ENCODE assay signal across 8 mouse cellular contexts in the genomic region with DNA sequence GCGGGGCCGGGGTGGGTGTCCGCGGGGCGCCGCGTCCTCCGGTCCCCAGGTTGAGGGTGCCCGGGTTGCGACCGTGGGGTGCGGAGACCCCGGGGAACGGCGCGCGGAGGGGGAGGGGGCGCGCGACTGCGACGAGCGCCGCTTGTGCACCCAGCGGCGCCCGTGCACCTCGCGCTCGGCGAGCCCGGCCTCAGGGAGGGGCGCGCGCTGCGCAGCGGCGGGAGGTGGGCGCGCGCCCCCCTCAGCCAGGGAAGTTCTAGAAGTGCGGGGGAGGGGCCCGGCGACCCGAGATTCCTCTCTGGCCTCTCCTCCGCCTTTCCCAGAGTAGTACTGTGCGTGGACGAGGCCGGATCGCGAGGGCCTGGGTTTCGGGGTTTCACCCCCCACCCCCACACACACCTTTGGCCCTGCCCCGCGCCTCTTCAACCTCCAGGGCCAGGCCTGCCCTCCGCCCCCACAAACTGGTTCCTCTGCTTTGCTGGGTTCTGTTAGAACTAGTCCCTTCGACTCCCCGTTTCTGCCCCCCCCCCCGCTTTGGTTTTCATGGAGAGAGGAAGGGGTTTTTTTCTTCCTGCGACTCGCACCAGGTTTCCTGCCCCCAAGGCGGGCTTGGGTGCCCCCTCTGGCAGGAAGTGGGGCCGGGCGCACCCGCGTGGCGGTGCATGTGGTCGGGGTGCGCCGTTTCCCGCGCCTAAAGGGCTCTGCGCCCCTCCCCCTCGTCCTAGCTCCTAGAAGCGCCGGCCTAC. TPM values are rescaled to one million over a fixed set of nuclear protein-coding genes. Genes with fewer than 3 reads are reported as not detected.
DNase-seq lines count a peak whose midpoint lies in the region; ATAC-seq and TF ChIP-seq lines count a peak whose summit lies in the region.

No protein-coding gene starts in this region.

- no peak for TF ChIP-seq POLR2A in cortical plate, adult 2 months (IDR thresholded peaks at IDR 0.05; ENCODE audit: extremely low read depth, insufficient read depth, low read length)

- H3K9me3 ChIP-seq in hindbrain, embryonic 11.5 days (ENCODE audit: control insufficient read depth, low read length), result no peaks in the 10 kb centered on the region
- H3K9me3 ChIP-seq in liver, embryonic 15.5 days (replicated peaks), result no peaks in the 10 kb centered on the region

- TF ChIP-seq CTCF in cortical plate, adult 2 months (IDR thresholded peaks at IDR 0.05; ENCODE audit: extremely low read depth, insufficient read depth, low read length), result no peak

- H3K4me2 ChIP-seq in hindbrain, embryonic 11.5 days (replicated peaks; ENCODE audit: low read depth, low read length), result peak overlapping the region; percentile 92
- peak overlapping the region; percentile 97 for H3K4me2 ChIP-seq in liver, embryonic 15.5 days

- H3K4me3 ChIP-seq in cortical plate, adult 2 months (ENCODE audit: insufficient read depth, low read length), result peak overlapping the region; percentile 85
- H3K4me3 ChIP-seq in hindbrain, embryonic 11.5 days (ENCODE audit: low read depth, low read length), result peak overlapping the region; percentile 85
- peak overlapping the region; percentile 81 for H3K4me3 ChIP-seq in liver, embryonic 15.5 days (replicated peaks)

- no peak overlapping the region; the same call in 1 of the 2 replicates for H3K27ac ChIP-seq in cortical plate, adult 2 months (ENCODE audit: insufficient read depth, low read length)
- peak overlapping the region; percentile 97 for H3K27ac ChIP-seq in hindbrain, embryonic 11.5 days (ENCODE audit: low read depth, low read length)
- H3K27ac ChIP-seq in liver, embryonic 15.5 days (replicated peaks), result peak overlapping the region; percentile 92

- WGBS in hindbrain, embryonic 11.5 days, result 1% methylated on average over 49 of the region's 75 CpGs
- under 1% methylated on average over 63 of the region's 75 CpGs for WGBS in liver, embryonic 15.5 days (ENCODE audit: insufficient replicate concordance)

- H3K36me3 ChIP-seq in hindbrain, embryonic 11.5 days (ENCODE audit: control insufficient read depth, insufficient read depth, low read length), result no peaks in the 10 kb centered on the region
- H3K36me3 ChIP-seq in liver, embryonic 15.5 days (replicated peaks), result peaks cover 25% of the 10 kb centered on the region

- no peaks in the 10 kb centered on the region for H3K27me3 ChIP-seq in hindbrain, embryonic 11.5 days (ENCODE audit: control insufficient read depth, insufficient read depth, low read length)
- peaks cover 6% of the 10 kb centered on the region; the same call in 1 of the 2 replicates for H3K27me3 ChIP-seq in liver, embryonic 15.5 days

- peak overlapping the region; percentile 93 for H3K9ac ChIP-seq in hindbrain, embryonic 11.5 days (ENCODE audit: low read depth, low read length)
- peak overlapping the region; percentile 86 for H3K9ac ChIP-seq in liver, embryonic 15.5 days

- H3K4me1 ChIP-seq in cortical plate, adult 2 months (ENCODE audit: control insufficient read depth, insufficient read depth, low read length), result no peaks in the 10 kb centered on the region
- H3K4me1 ChIP-seq in hindbrain, embryonic 11.5 days (replicated peaks; ENCODE audit: control insufficient read depth, insufficient read depth, low read length), result peaks cover 17% of the 10 kb centered on the region
- peaks cover 95% of the 10 kb centered on the region for H3K4me1 ChIP-seq in liver, embryonic 15.5 days (replicated peaks)

- ATAC-seq in hindbrain, embryonic 11.5 days (ENCODE audit: low FRiP score), result peak; percentile 38; the same call in 1 of the 2 replicates
- 0 out of 2 replicates have a peak, but pooled peaks have one; percentile 7 for ATAC-seq in liver, embryonic 15.5 days (ENCODE audit: insufficient read depth)

- peak; percentile 49 to 66 for DNase-seq in cerebellum, adult 18-20 months
- no peak for DNase-seq in cerebellum, adult 11 months
- peak; percentile 88 for DNase-seq in A20 (ENCODE audit: low read depth, low spot score)
- peak; percentile 83 for DNase-seq in hindbrain, embryonic 11.5 days (ENCODE audit: low spot score)
- peak; percentile 76 for DNase-seq in neural tube, embryonic 10.5 days (ENCODE audit: extremely low spot score, low spot score)
- DNase-seq in thymus, postnatal 36 days, result peak; percentile 91 to 95

RNA-seq across cellular contexts. Expression of a gene that starts 1.1 kb away (rescaled TPM):
- polyA plus RNA-seq in cortical plate, adult 2 months (2012; rRNA removed), result 73.3 and 75.1 TPM in 2 replicates
- polyA plus RNA-seq in hindbrain, embryonic 11.5 days (2014; fragmentation: Nextera tagmentation; extraction: Ambion mirVana), result 305 and 319 TPM in 2 replicates
- 131 and 132 TPM in 2 replicates for polyA plus RNA-seq in liver, embryonic 15.5 days (2015; fragmentation: Nextera tagmentation; extraction: Ambion mirVana)

RNA-seq across cellular contexts. Expression of a gene that starts 8.2 kb away (rescaled TPM):
- polyA plus RNA-seq in cortical plate, adult 2 months (2012; rRNA removed), result 109 and 112 TPM in 2 replicates
- 17.1 and 19.0 TPM in 2 replicates for polyA plus RNA-seq in hindbrain, embryonic 11.5 days (2014; fragmentation: Nextera tagmentation; extraction: Ambion mirVana)
- 12.3 and 13.9 TPM in 2 replicates for polyA plus RNA-seq in liver, embryonic 15.5 days (2015; fragmentation: Nextera tagmentation; extraction: Ambion mirVana)

RNA-seq across cellular contexts. Expression of a gene that starts 36.2 kb away (rescaled TPM):
- polyA plus RNA-seq in cortical plate, adult 2 months (2012; rRNA removed), result 18.7 and 21.6 TPM in 2 replicates
- polyA plus RNA-seq in hindbrain, embryonic 11.5 days (2014; fragmentation: Nextera tagmentation; extraction: Ambion mirVana), result 2.5 and 3.6 TPM in 2 replicates
- 0.02 TPM in 1 of 2 replicates, not detected in the other for polyA plus RNA-seq in liver, embryonic 15.5 days (2015; fragmentation: Nextera tagmentation; extraction: Ambion mirVana)
